Mouse (Mus musculus): ENCODE results near the gene Gstt2. TPM values are rescaled to one million over a fixed set of nuclear protein-coding genes. Genes with fewer than 3 reads are reported as not detected.
A peak's percentile ranks its signal among the peaks of the same experiment; 100 is the strongest.

Gstt2 gene
- total and polyA plus RNA-seq, 2 experiments, result 308 to 830 TPM

DNA sequence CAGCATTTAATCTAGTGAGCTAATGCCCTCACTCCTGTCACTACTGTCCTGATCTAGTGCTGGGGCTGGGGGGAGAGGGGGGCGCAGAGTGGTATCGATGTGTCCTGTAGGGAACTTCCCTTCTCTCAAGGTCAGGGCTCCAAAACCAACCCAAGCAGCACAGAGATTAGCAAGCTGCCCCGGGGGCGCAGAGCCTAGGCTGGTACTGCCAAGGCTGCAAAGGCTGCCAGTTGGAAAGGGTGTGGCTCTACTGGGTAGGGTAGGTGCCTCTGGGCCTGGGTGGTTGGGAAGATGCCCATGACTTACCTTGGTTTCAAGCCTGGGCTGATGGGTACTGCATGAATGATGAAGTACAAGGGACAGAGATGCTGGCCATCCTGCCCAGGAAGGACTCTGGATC, 20.4 kb upstream of the Gstt2 start:
- Histone ChIP-seq H3K4me3 (ENCODE audit: insufficient read depth, low read depth, low read length) (no peak overlapping the region), H3K4me1 (ENCODE audit: control insufficient read depth, insufficient read depth, low read length) (peaks cover 4% of the 10 kb centered on the region), H3K9ac (ENCODE audit: low read depth, low read length) (no peak overlapping the region; the same call in 1 of the 2 replicates), H3K79me2 (ENCODE audit: control insufficient read depth, insufficient read depth, low read length) (no peaks in the 10 kb centered on the region), H3K36me3 (ENCODE audit: control insufficient read depth, insufficient read depth, low read length) (no peaks in the 10 kb centered on the region), H3K27me3 (ENCODE audit: control insufficient read depth, insufficient read depth, low read length) (no peaks in the 10 kb centered on the region), H3K27ac (replicated peaks; ENCODE audit: insufficient read depth, low read depth, low read length) (no peak overlapping the region)
- DNase-seq (ENCODE audit: extremely low read depth, low read depth, low spot score), result no peak
- TF ChIP-seq CTCF (IDR thresholded peaks at IDR 0.05; ENCODE audit: low read depth, low read length) (no peak), POLR2A (IDR thresholded peaks at IDR 0.05; ENCODE audit: extremely low read depth, insufficient read depth, low read length) (no peak)
- WGBS, result 76% methylated on average over 4 of the region's 4 CpGs

DNA sequence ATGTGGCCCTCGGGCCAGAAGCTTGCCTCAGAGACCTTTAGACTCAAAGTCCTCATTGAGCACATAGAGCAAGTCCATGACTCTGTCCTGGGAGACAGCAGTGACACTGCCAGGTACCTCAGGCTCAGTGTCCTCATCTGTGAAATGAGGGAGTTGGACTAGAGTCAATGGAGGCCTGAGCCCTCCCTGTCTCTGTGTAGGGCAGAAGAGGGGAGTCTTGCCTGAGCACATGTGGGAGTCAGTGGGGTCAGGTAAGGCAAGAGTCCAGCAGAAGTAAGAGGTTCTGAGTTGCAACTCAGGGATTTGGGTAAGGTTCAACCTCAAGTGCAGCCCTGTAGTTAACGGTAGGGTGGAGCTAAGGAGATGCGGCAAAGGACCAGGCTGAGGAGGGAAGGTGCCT, 19.8 kb upstream of the Gstt2 start:
- Histone ChIP-seq H3K9ac (ENCODE audit: low read depth, low read length) (no peak overlapping the region), H3K27ac (replicated peaks; ENCODE audit: insufficient read depth, low read depth, low read length) (no peak overlapping the region), H3K4me3 (ENCODE audit: insufficient read depth, low read depth, low read length) (no peak overlapping the region), H3K4me1 (ENCODE audit: control insufficient read depth, insufficient read depth, low read length) (peaks cover 4% of the 10 kb centered on the region), H3K27me3 (ENCODE audit: control insufficient read depth, insufficient read depth, low read length) (no peaks in the 10 kb centered on the region), H3K36me3 (ENCODE audit: control insufficient read depth, insufficient read depth, low read length) (no peaks in the 10 kb centered on the region), H3K79me2 (ENCODE audit: control insufficient read depth, insufficient read depth, low read length) (no peaks in the 10 kb centered on the region)
- TF ChIP-seq CTCF (IDR thresholded peaks at IDR 0.05; ENCODE audit: low read depth, low read length), result no peak
- 61% methylated on average over 3 of the region's 3 CpGs for WGBS
- peak; percentile 53 for DNase-seq (ENCODE audit: extremely low read depth, low read depth, low spot score)

DNA sequence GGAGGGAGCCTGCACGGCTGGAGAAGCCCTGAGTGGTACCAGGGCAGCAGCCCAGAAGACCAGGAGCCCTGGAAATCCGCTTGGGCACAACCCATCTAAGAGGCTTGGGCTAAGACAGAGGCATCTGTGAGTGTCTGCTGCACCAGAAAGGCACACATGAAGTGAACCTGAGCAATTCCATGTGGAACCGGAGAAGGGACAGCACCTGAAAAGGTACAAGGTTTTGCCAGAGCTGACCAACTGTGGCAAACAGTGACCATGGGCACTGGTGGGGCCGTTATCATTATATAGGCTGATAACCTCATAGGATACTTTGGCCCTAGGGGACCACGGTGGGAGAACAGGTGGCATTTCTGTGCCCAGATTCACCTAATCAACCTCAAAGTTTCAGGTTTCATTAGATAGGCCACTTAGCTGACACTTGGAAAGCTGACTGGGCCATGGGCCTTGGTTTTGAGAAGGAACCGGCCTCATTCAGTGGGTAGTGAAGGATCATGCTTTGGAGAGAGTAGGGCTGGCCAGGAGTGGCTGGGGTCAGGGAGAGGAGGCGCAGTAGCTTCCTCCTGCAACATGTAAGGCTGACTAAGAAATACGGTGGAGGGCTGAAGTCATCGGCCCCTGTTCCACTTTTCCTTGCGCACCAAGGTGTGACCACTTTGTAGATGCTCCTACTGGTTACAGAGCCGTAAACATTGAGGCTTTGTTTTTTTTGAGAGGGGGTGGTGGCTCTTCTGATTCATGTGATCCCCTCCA, 19.1 kb upstream of the Gstt2 start:
- no peak for DNase-seq (ENCODE audit: extremely low read depth, low read depth, low spot score)
- H3K27ac ChIP-seq (replicated peaks; ENCODE audit: insufficient read depth, low read depth, low read length), result no peak overlapping the region
- no peaks in the 10 kb centered on the region for H3K36me3 ChIP-seq (ENCODE audit: control insufficient read depth, insufficient read depth, low read length)
- peaks cover 4% of the 10 kb centered on the region for H3K4me1 ChIP-seq (ENCODE audit: control insufficient read depth, insufficient read depth, low read length)
- no peaks in the 10 kb centered on the region for H3K79me2 ChIP-seq (ENCODE audit: control insufficient read depth, insufficient read depth, low read length)
- no peak overlapping the region for H3K4me3 ChIP-seq (ENCODE audit: insufficient read depth, low read depth, low read length)
- 91% methylated on average over 11 of the region's 11 CpGs for WGBS
- TF ChIP-seq CTCF (IDR thresholded peaks at IDR 0.05; ENCODE audit: low read depth, low read length), result no peak
- TF ChIP-seq POLR2A (IDR thresholded peaks at IDR 0.05; ENCODE audit: extremely low read depth, insufficient read depth, low read length), result no peak
- no peaks in the 10 kb centered on the region for H3K27me3 ChIP-seq (ENCODE audit: control insufficient read depth, insufficient read depth, low read length)
- no peak overlapping the region for H3K9ac ChIP-seq (ENCODE audit: low read depth, low read length)

DNA sequence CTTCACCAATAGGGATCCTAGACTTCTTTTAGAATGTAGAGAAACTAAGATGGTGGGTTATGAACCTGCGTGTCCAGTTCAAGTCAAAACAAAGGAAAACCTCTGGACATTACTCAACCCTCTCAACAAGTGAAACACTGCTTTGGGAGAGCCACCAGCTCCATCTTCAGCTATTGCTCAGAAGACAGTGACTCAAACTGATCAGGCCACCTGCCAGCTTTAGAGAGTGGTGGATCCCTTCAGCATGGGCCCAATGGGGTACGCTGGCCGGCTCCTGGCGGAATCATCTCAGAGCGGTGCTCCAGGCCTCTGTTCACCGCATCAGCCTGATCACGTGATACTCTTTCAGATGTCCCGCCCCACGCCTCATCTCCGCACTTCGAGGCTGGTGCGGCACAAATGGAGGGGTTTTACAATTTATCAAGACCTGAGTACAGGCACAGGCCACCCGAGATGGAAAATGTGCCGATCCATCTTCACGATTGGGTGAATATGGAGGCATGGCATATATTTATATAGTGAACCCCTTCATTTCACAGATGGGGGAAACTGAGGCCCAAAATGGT, 18.3 kb upstream of the Gstt2 start:
- WGBS, result 94% methylated on average over 15 of the region's 15 CpGs
- H3K27ac ChIP-seq (replicated peaks; ENCODE audit: insufficient read depth, low read depth, low read length), result no peak overlapping the region

DNA sequence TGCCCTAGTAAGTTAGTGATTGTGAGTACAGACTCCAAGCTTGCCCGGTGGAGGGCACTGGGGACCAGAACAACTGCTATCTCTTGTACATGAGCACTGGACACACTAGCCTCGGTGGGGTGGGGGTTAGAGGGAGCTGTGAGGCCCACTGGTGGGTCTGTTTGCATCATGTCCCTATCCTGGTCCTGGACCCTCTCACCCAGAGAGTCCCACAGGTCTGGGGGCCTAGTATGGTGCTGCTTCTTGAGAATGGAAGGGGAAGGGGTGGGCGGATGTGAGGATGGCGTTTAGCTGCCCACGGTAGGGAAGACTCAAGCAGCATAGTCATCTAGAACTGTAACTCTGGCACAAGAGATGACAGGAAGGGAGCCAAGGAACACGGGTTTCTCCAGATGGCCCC, 17.6 kb upstream of the Gstt2 start:
- H3K27me3 ChIP-seq (ENCODE audit: control insufficient read depth, insufficient read depth, low read length), result no peaks in the 10 kb centered on the region
- H3K36me3 ChIP-seq (ENCODE audit: control insufficient read depth, insufficient read depth, low read length), result no peaks in the 10 kb centered on the region
- no peak for DNase-seq (ENCODE audit: extremely low read depth, low read depth, low spot score)
- no peaks in the 10 kb centered on the region for H3K79me2 ChIP-seq (ENCODE audit: control insufficient read depth, insufficient read depth, low read length)
- H3K27ac ChIP-seq (replicated peaks; ENCODE audit: insufficient read depth, low read depth, low read length), result no peak overlapping the region
- WGBS, result 76% methylated on average over 6 of the region's 6 CpGs
- H3K4me3 ChIP-seq (ENCODE audit: insufficient read depth, low read depth, low read length), result no peak overlapping the region
- H3K9ac ChIP-seq (ENCODE audit: low read depth, low read length), result no peak overlapping the region
- H3K4me1 ChIP-seq (ENCODE audit: control insufficient read depth, insufficient read depth, low read length), result peaks cover 4% of the 10 kb centered on the region
- TF ChIP-seq POLR2A (IDR thresholded peaks at IDR 0.05; ENCODE audit: extremely low read depth, insufficient read depth, low read length) (no peak), CTCF (IDR thresholded peaks at IDR 0.05; ENCODE audit: low read depth, low read length) (no peak)

More for the DNA sequence above, 18.3 kb upstream of the Gstt2 start:
- no peaks in the 10 kb centered on the region for H3K36me3 ChIP-seq (ENCODE audit: control insufficient read depth, insufficient read depth, low read length)
- H3K4me1 ChIP-seq (ENCODE audit: control insufficient read depth, insufficient read depth, low read length), result peaks cover 4% of the 10 kb centered on the region
- no peaks in the 10 kb centered on the region for H3K79me2 ChIP-seq (ENCODE audit: control insufficient read depth, insufficient read depth, low read length)
- no peak for DNase-seq (ENCODE audit: extremely low read depth, low read depth, low spot score)
- no peak for TF ChIP-seq POLR2A (IDR thresholded peaks at IDR 0.05; ENCODE audit: extremely low read depth, insufficient read depth, low read length)
- no peak for TF ChIP-seq CTCF (IDR thresholded peaks at IDR 0.05; ENCODE audit: low read depth, low read length)
- H3K27me3 ChIP-seq (ENCODE audit: control insufficient read depth, insufficient read depth, low read length), result no peaks in the 10 kb centered on the region
- no peak overlapping the region for H3K9ac ChIP-seq (ENCODE audit: low read depth, low read length)
- no peak overlapping the region for H3K4me3 ChIP-seq (ENCODE audit: insufficient read depth, low read depth, low read length)

DNA sequence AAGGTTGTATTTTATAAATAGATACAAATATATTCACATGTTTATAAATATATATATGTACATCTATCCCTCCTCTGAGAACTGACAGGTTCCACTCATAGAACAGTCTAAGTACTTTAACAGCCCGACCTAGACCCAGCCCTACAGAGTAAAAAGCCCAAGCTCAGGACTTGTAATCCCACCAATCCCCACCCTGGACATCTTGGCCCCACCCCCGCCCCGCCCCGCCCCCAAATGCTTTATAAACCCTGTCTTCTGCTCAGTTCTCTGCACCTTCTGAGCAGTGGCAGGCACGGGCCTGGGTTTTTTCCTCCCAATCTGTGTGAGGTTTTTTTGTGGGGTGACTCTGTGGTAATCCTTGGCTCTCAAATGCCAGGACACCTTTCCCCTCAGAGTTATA, 16.9 kb upstream of the Gstt2 start:
- Histone ChIP-seq H3K27ac (replicated peaks; ENCODE audit: insufficient read depth, low read depth, low read length) (no peak overlapping the region), H3K79me2 (ENCODE audit: control insufficient read depth, insufficient read depth, low read length) (no peaks in the 10 kb centered on the region), H3K36me3 (ENCODE audit: control insufficient read depth, insufficient read depth, low read length) (no peaks in the 10 kb centered on the region), H3K27me3 (ENCODE audit: control insufficient read depth, insufficient read depth, low read length) (no peaks in the 10 kb centered on the region), H3K9ac (ENCODE audit: low read depth, low read length) (no peak overlapping the region), H3K4me3 (ENCODE audit: insufficient read depth, low read depth, low read length) (no peak overlapping the region), H3K4me1 (ENCODE audit: control insufficient read depth, insufficient read depth, low read length) (peaks cover 4% of the 10 kb centered on the region)
- 55% methylated on average over 5 of the region's 5 CpGs for WGBS
- DNase-seq (ENCODE audit: extremely low read depth, low read depth, low spot score), result no peak
- TF ChIP-seq CTCF (IDR thresholded peaks at IDR 0.05; ENCODE audit: low read depth, low read length), result no peak
- no peak for TF ChIP-seq POLR2A (IDR thresholded peaks at IDR 0.05; ENCODE audit: extremely low read depth, insufficient read depth, low read length)
